Comparison of ENCODE assay signal across 9 mouse cellular contexts in genomic region chr9:32508118-32508517, GRCm38 (mm10). TPM values are rescaled to one million over a fixed set of nuclear protein-coding genes. Genes with fewer than 3 reads are reported as not detected.
A peak's percentile ranks its signal among the peaks of the same experiment; 100 is the strongest.
DNase-seq lines count a peak whose midpoint lies in the region; ATAC-seq and TF ChIP-seq lines count a peak whose summit lies in the region.
"Had no signal": no experiment of that assay in that cellular context is flagged by ENCODE, and none has a peak within 500 bp of the region (broad histone marks: within the 10 kb centered on the region; RNA-seq: fewer than 3 reads in every experiment).

No protein-coding gene starts in this region.

- no peak for TF ChIP-seq CTCF in thymus, adult 2 months (IDR thresholded peaks at IDR 0.05; ENCODE audit: borderline replicate concordance, control insufficient read depth, extremely low read depth, insufficient read depth, low read length, poor library complexity)

- no peaks in the 10 kb centered on the region for H3K27me3 ChIP-seq in intestine, embryonic 15.5 days (replicated peaks)
- H3K27me3 ChIP-seq in intestine, embryonic 16.5 days (replicated peaks; ENCODE audit: control insufficient read depth, insufficient read depth, low read length): no peaks in the 10 kb centered on the region
- no peaks in the 10 kb centered on the region for H3K27me3 ChIP-seq in thymus, adult 2 months (ENCODE audit: control insufficient read depth, insufficient read depth, low read length)
- no peaks in the 10 kb centered on the region for H3K27me3 ChIP-seq in limb, embryonic 10.5 days (ENCODE audit: low read depth, poor library complexity, severe bottlenecking)
- no peaks in the 10 kb centered on the region for H3K27me3 ChIP-seq in stomach, embryonic 16.5 days (ENCODE audit: control insufficient read depth, insufficient read depth, low read length)
- H3K27me3 ChIP-seq in forebrain, embryonic 15.5 days: no peaks in the 10 kb centered on the region

- no peaks in the 10 kb centered on the region for H3K36me3 ChIP-seq in intestine, embryonic 15.5 days
- H3K36me3 ChIP-seq in intestine, embryonic 16.5 days (ENCODE audit: control insufficient read depth, insufficient read depth, low read length): no peaks in the 10 kb centered on the region
- H3K36me3 ChIP-seq in thymus, adult 2 months (ENCODE audit: control insufficient read depth, insufficient read depth, low read length): no peaks in the 10 kb centered on the region
- H3K36me3 ChIP-seq in limb, embryonic 10.5 days: peaks cover 51% of the 10 kb centered on the region
- no peaks in the 10 kb centered on the region for H3K36me3 ChIP-seq in stomach, embryonic 16.5 days (ENCODE audit: control insufficient read depth, insufficient read depth, low read length)
- no peaks in the 10 kb centered on the region for H3K36me3 ChIP-seq in forebrain, embryonic 15.5 days

- 69% methylated on average over 8 of the region's 8 CpGs for WGBS in intestine, embryonic 15.5 days
- WGBS in intestine, embryonic 16.5 days: 69% methylated on average over 8 of the region's 8 CpGs
- WGBS in thymus, adult 2 months: 34% methylated on average over 8 of the region's 8 CpGs
- WGBS in limb, embryonic 10.5 days: 28% methylated on average over 8 of the region's 8 CpGs
- 72% methylated on average over 8 of the region's 8 CpGs for WGBS in stomach, embryonic 16.5 days
- 73% methylated on average over 8 of the region's 8 CpGs for WGBS in forebrain, embryonic 15.5 days

- H3K4me3 ChIP-seq in intestine, embryonic 15.5 days (replicated peaks): no peak overlapping the region
- H3K4me3 ChIP-seq in intestine, embryonic 16.5 days (ENCODE audit: low read length): no peak overlapping the region
- H3K4me3 ChIP-seq in thymus, adult 2 months (ENCODE audit: control insufficient read depth, insufficient read depth, low read length): peak overlapping the region; percentile 42
- no peak overlapping the region for H3K4me3 ChIP-seq in limb, embryonic 10.5 days
- H3K4me3 ChIP-seq in stomach, embryonic 16.5 days (replicated peaks; ENCODE audit: low read length): no peak overlapping the region
- no peak overlapping the region for H3K4me3 ChIP-seq in forebrain, embryonic 15.5 days

- ATAC-seq in intestine, embryonic 15.5 days: no peak
- ATAC-seq in intestine, embryonic 16.5 days: no peak
- no peak for ATAC-seq in stomach, embryonic 16.5 days (ENCODE audit: insufficient read depth, low FRiP score)
- ATAC-seq in forebrain, embryonic 15.5 days (replicated peaks): no peak

- no peak overlapping the region for H3K9ac ChIP-seq in intestine, embryonic 15.5 days
- no peak overlapping the region for H3K9ac ChIP-seq in intestine, embryonic 16.5 days (ENCODE audit: low read depth, low read length)
- no peak overlapping the region for H3K9ac ChIP-seq in stomach, embryonic 16.5 days (ENCODE audit: low read length)
- no peak overlapping the region for H3K9ac ChIP-seq in forebrain, embryonic 15.5 days (replicated peaks)

- peak; percentile 25 for DNase-seq in thymus, adult 2 months
- DNase-seq in thymus, postnatal 25 days: no peak
- no peak for DNase-seq in limb, embryonic 10.5 days (ENCODE audit: low spot score)
- no peak for DNase-seq in urinary bladder, postnatal 10 days (ENCODE audit: low spot score)
- DNase-seq: cerebellum, postnatal 25 days had no signal

- TF ChIP-seq POLR2A in thymus, adult 2 months (IDR thresholded peaks at IDR 0.05; ENCODE audit: control insufficient read depth, extremely low read depth, insufficient read depth, low read length, poor library complexity): no peak

- no peak overlapping the region for H3K4me2 ChIP-seq in intestine, embryonic 15.5 days (replicated peaks)
- H3K4me2 ChIP-seq in intestine, embryonic 16.5 days (ENCODE audit: low read depth, low read length): no peak overlapping the region
- no peak overlapping the region for H3K4me2 ChIP-seq in stomach, embryonic 16.5 days (ENCODE audit: low read depth, low read length)
- H3K4me2 ChIP-seq in forebrain, embryonic 15.5 days (replicated peaks): no peak overlapping the region

- peaks cover 16% of the 10 kb centered on the region for H3K4me1 ChIP-seq in intestine, embryonic 15.5 days (replicated peaks)
- H3K4me1 ChIP-seq in intestine, embryonic 16.5 days (ENCODE audit: control insufficient read depth, insufficient read depth, low read length): peaks cover 6% of the 10 kb centered on the region; the same call in 1 of the 2 replicates
- peaks cover 84% of the 10 kb centered on the region for H3K4me1 ChIP-seq in thymus, adult 2 months (replicated peaks; ENCODE audit: control insufficient read depth, insufficient read depth, low read length)
- H3K4me1 ChIP-seq in limb, embryonic 10.5 days: peaks cover 82% of the 10 kb centered on the region
- peaks cover 2% of the 10 kb centered on the region; the same call in 1 of the 2 replicates for H3K4me1 ChIP-seq in stomach, embryonic 16.5 days (ENCODE audit: control insufficient read depth, insufficient read depth, low read length)
- no peaks in the 10 kb centered on the region for H3K4me1 ChIP-seq in forebrain, embryonic 15.5 days

- peak overlapping the region; percentile 32; the same call in 1 of the 2 replicates for H3K27ac ChIP-seq in intestine, embryonic 15.5 days
- H3K27ac ChIP-seq in intestine, embryonic 16.5 days (ENCODE audit: low read length): no peak overlapping the region
- peak overlapping the region; percentile 100 for H3K27ac ChIP-seq in thymus, adult 2 months (ENCODE audit: control insufficient read depth, insufficient read depth, low read length)
- peak overlapping the region; percentile 75; the same call in 1 of the 2 replicates for H3K27ac ChIP-seq in limb, embryonic 10.5 days
- 0 out of 2 replicates have a peak overlapping the region, but pooled peaks have one; percentile 23 for H3K27ac ChIP-seq in stomach, embryonic 16.5 days (ENCODE audit: low read length)
- H3K27ac ChIP-seq in forebrain, embryonic 15.5 days (replicated peaks): no peak overlapping the region

- H3K9me3 ChIP-seq in intestine, embryonic 15.5 days: no peaks in the 10 kb centered on the region
- no peaks in the 10 kb centered on the region for H3K9me3 ChIP-seq in intestine, embryonic 16.5 days (ENCODE audit: control insufficient read depth, low read length)
- no peaks in the 10 kb centered on the region for H3K9me3 ChIP-seq in limb, embryonic 10.5 days (replicated peaks)
- H3K9me3 ChIP-seq in stomach, embryonic 16.5 days (replicated peaks; ENCODE audit: control insufficient read depth, low read length): no peaks in the 10 kb centered on the region
- H3K9me3 ChIP-seq in forebrain, embryonic 15.5 days: no peaks in the 10 kb centered on the region

RNA-seq across cellular contexts. Expression of gene Fli1, which starts 34.5 kb away (rescaled TPM):
- 12.6 and 14.4 TPM in 2 replicates for polyA plus RNA-seq in intestine, embryonic 15.5 days (2015; fragmentation: Nextera tagmentation; extraction: Ambion mirVana)
- polyA plus RNA-seq in intestine, embryonic 16.5 days (2015; fragmentation: Nextera tagmentation; extraction: Ambion mirVana): 10.1 and 10.3 TPM in 2 replicates
- 28.5 and 33.9 TPM in 2 replicates for polyA plus RNA-seq in thymus, adult 2 months (2012; rRNA removed)
- polyA plus RNA-seq in limb, embryonic 10.5 days (2016; fragmentation: Nextera tagmentation; extraction: Ambion mirVana): 50.6 and 71.2 TPM in 2 replicates
- polyA plus RNA-seq in stomach, embryonic 16.5 days (2015; fragmentation: Nextera tagmentation; extraction: Ambion mirVana): 9.9 and 12.8 TPM in 2 replicates
- 6.1 and 6.2 TPM in 2 replicates for polyA plus RNA-seq in forebrain, embryonic 15.5 days (2015; fragmentation: Nextera tagmentation; extraction: Ambion mirVana)

Comparison
In these comparisons a context has a peak if more than half of its experiments do, and no peak if none do; other contexts are left out.
1. H3K27ac ChIP-seq: peak in intestine, embryonic 15.5 days (single experiment), thymus, adult 2 months (single experiment), limb, embryonic 10.5 days (single experiment) and stomach, embryonic 16.5 days (single experiment); none in intestine, embryonic 16.5 days (single experiment) and forebrain, embryonic 15.5 days (single experiment).